Mouse (Mus musculus) megakaryocyte, adult 5-6 weeks (primary cell): ENCODE measurements around the gene Lyl1. TPM values are rescaled to one million over a fixed set of nuclear protein-coding genes. Genes with fewer than 3 reads are reported as not detected.

Experiments
- ATAC-seq: 2 replicates; pipeline ENCODE4 v1.8.0; 2016; ENCODE audit warnings: mild to moderate bottlenecking, inconsistent platforms; ENCODE audit not compliant: poor library complexity, severe bottlenecking
- total RNA-seq, 2 experiments: library from RNA; stranded (forward) in 1 of 2; stranded (reverse) in 1 of 2; fragments of 153-499, 151-499 nt in 1 of 2; fragments of 221-1000, 200-1000 nt in 1 of 2; gene quantifications; 2 replicates each; pipeline versions ENCODE4 v1.2.3 to v1.2.4; 2015 to 2017

Gene Lyl1
- total RNA-seq (2015) (69.0 and 69.9 TPM in 2 replicates), total RNA-seq (2017) (60.3 and 62.0 TPM in 2 replicates)

GRCm38 (mm10) chr8:84700941-84701911 is at the start of gene Lyl1:
Lyl1 (plus strand) TSS chr8:84701457.
- peak; percentile 51 for ATAC-seq

- no peak for ATAC-seq
These were observed 48.1 kb upstream of the Lyl1 start for GRCm38 (mm10) chr8:84653092-84653631.

GRCm38 (mm10) chr8:84654597-84654996 is 46.7 kb upstream of the Lyl1 start:
- no peak for ATAC-seq

- ATAC-seq: no peak
These were observed 45.7 kb upstream of the Lyl1 start for GRCm38 (mm10) chr8:84655336-84656190.

- ATAC-seq: no peak
These were observed 45.1 kb upstream of the Lyl1 start for GRCm38 (mm10) chr8:84656191-84656525.

GRCm38 (mm10) chr8:84656641-84657126 is 44.6 kb upstream of the Lyl1 start:
- peak; percentile 39 for ATAC-seq

- ATAC-seq: no peak
These were observed 44.1 kb upstream of the Lyl1 start for GRCm38 (mm10) chr8:84657203-84657602.

- no peak for ATAC-seq
These were observed 43.6 kb upstream of the Lyl1 start for GRCm38 (mm10) chr8:84657680-84658079.

- ATAC-seq: no peak
These were observed 42.3 kb upstream of the Lyl1 start for GRCm38 (mm10) chr8:84658951-84659350.

- no peak for ATAC-seq
These were observed 41.1 kb upstream of the Lyl1 start for GRCm38 (mm10) chr8:84659936-84660818.

GRCm38 (mm10) chr8:84660819-84661457 is 40.3 kb upstream of the Lyl1 start:
- no peak for ATAC-seq

- ATAC-seq: peak; percentile 37
These were observed 39.8 kb upstream of the Lyl1 start for GRCm38 (mm10) chr8:84661458-84661871.

GRCm38 (mm10) chr8:84661961-84662571 is 39.2 kb upstream of the Lyl1 start:
- ATAC-seq: no peak

- peak; percentile 38 for ATAC-seq
These were observed 38.6 kb upstream of the Lyl1 start, which contains the start of gene Ier2 for GRCm38 (mm10) chr8:84662581-84663065. Ier2 (minus strand) TSS chr8:84662852.

- peak; percentile 39 for ATAC-seq
These were observed 37.6 kb upstream of the Lyl1 start for GRCm38 (mm10) chr8:84663483-84664327.

GRCm38 (mm10) chr8:84664566-84665384 is 36.5 kb upstream of the Lyl1 start:
- peak; percentile 30 for ATAC-seq

- ATAC-seq: no peak
These were observed 35.8 kb upstream of the Lyl1 start for GRCm38 (mm10) chr8:84665385-84665893.
